Mouse (Mus musculus) retina, embryonic 14.5 days (tissue): ENCODE measurements around the gene Nup35.

ENCODE experiments used
- DNase-seq: peaks from one replicate; pipeline ENCODE4 v3.0.0-alpha.2; 2015; ENCODE audit warnings: low spot score

Nup35 gene

GRCm38 (mm10) chr2:80638364-80639241 lies 21.6 kb downstream of the Nup35 start:
- DNase-seq, result peak; percentile 97

- DNase-seq, result peak; percentile 9
Measured at GRCm38 (mm10) chr2:80639398-80639797, 22.4 kb downstream of the Nup35 start.

GRCm38 (mm10) chr2:80639864-80640263 lies 22.8 kb downstream of the Nup35 start:
- DNase-seq, result no peak

- no peak for DNase-seq
Measured at GRCm38 (mm10) chr2:80661414-80661813, 44.4 kb downstream of the Nup35 start.

GRCm38 (mm10) chr2:80662682-80663081 lies 45.6 kb downstream of the Nup35 start:
- no peak for DNase-seq

- no peak for DNase-seq
Measured at GRCm38 (mm10) chr2:80667396-80667964, 50.4 kb downstream of the Nup35 start.

GRCm38 (mm10) chr2:80669868-80670666 lies 53.0 kb downstream of the Nup35 start:
- DNase-seq, result no peak

GRCm38 (mm10) chr2:80678803-80679202 lies 61.8 kb downstream of the Nup35 start:
- DNase-seq, result no peak

GRCm38 (mm10) chr2:80683727-80684239 lies 66.7 kb downstream of the Nup35 start:
- DNase-seq, result no peak

- no peak for DNase-seq
Measured at GRCm38 (mm10) chr2:80684396-80685071, 67.5 kb downstream of the Nup35 start.

GRCm38 (mm10) chr2:80688261-80688660 lies 71.2 kb downstream of the Nup35 start:
- no peak for DNase-seq

GRCm38 (mm10) chr2:80707429-80707828 lies 90.4 kb downstream of the Nup35 start:
- no peak for DNase-seq
